Mouse (Mus musculus) ZHBTc4 (cell line): ENCODE measurements at regions not wholly inside any gene's neighbourhood (a gene's known extent, or its start where the extent isn't known, plus 50 kb on each side); places are given as distances from the start of the nearest gene placed in this dataset.

Experiments
- DNase-seq: peaks from one replicate; pipeline ENCODE4 v3.0.0-alpha.2; 2011; ENCODE audit warnings: low read depth, low spot score

DNA sequence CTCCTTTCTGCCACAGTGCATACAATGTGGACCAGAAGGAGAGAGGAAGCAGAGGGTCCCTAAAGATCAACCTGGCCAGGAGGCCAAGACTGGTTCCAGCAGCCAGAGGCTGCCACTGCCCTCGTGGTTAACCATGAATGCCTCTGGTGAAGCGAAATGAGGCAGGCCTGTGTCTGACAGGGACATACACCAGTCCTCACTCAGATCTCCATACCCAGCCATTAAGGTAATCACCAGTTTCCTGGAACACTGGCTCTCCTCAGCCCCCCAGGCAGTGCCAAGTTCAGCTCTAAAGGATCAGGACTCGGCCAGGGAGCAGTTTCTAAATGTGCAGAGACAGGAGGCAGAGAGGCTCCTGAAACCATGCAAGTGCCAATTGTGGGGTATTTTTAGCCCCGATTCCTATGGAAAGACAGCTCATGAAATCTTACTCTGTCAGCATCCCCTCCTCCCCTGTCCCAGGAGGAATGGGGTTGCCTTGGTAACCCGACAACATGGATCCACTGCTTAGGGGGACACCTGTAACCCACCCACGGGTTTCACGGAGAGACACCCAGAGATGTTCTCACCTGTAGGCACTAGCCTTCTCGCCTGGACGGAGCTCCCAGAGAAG, 103.6 kb downstream of the Ier5 start:
- no peak for DNase-seq

DNA sequence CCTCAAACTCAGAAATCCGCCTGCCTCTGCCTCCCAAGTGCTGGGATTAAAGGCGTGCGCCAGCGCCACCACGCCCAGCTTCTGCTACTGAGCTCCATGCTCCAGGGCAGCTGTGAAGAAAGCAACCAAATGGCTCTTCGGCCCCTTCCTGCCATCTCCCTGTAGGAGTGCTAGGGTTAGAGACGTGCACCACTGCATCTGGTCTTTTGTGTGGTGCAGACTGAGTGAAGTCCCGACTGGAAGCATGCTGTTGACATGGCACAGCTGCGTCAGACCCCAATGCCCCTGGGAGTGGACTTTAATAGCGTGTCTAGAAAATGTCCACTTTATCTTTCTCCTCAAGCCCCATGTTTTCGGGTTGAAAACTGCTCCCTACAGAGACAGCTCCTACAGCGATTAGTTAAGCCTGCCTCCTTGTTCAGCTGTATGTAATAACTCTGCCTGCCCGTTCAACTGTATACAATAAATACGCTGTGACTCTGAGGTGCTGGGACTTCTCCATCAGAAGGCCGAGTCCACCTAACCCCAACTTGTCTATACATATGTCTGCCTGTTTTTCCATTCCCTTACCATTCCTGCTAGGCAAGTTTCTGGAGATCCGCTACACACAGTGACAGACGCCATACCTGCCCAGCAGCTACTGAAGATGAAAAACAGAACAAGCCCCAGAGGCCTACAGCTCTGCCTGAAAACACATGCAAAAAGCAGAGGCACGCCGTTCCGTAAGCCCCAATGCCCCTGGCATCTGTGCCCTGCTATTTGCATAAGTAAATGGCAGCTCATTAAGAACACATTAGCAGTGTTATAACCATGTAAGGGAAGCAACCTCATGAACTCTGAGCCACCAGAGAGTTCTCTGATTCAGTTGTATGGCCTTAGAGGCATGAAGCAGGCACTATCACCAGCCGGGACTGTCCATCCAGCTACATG, 105.2 kb downstream of the Ier5 start:
- DNase-seq = no peak

DNA sequence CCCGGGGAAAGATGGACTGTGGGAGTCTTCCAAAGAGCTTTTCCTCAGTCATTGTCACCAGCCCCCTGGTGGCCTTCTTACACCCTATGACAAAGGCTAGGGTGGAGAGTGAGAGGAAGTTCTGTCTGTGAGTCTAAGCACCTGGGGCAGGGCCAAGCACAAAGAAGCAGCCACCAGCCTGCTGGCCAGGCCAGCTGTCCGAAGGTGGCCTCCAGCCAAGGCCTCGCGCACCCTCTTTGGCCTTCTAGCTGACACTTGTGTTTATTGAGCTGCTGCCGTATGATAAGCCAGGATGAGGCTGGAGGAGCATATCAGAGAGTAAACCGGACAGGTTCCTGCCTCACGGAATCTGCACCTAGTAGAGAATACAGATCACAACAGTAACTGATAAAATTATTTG, 99.0 kb upstream of the Cacna1e start:
- peak; percentile 29 for DNase-seq

DNA sequence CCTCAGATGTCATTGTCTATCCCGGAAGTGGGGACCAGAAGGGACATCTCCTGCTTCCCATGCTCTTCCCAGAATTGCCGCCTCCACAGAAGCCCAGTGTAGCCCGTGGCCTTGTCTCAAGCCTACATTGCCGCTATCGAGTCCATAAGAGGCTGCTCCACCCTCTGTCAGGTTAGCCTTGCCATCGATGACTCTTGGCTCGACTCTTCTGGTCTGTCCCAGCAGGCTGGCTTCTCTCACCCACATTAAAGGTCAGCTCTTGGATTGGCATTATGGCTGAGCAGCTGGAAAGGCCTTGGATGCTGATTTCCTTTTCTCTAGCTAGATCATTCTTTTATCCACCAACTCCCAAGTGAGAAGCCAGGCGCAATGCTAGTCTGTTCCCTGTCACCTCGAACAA, 98.5 kb upstream of the Cacna1e start:
- no peak for DNase-seq

DNA sequence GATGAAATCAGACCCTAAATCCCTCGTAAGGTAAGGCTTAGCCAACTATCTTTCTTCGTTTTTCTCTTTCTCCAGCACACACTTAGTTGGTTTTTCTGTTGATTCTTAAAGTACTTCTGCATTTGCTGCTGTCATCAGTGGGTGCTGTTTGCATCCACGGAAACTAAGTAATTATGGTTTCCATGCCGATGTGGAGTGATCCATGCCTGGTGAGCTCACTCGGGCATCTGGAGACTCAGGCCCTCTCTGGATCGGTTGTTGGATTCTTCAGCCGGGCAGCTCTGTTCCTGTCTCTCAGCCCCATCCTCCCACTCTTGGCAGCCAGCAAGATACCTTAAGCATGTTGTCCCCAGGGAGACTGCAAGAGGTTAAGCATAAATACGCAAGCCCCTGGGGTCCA, 97.4 kb upstream of the Cacna1e start:
- no peak for DNase-seq

DNA sequence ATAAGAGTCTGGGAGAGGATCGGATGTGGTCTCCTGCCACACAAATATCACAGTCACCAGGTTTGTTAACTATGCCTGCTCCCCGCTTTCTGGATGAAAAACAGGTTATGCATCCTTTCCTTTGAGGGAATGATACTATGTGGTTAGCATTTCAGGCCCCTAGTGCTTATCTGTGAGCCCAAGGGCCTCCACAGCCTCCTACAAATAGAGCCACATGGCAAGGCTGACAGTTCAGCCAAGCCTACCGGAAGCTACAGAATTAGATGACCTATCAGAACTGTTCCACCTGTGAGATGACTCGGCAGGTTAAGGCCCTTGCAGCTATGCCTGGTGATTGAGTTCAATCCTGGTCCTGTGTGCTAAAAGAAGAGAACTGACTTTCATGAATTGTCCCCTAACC, 91.4 kb upstream of the Cacna1e start:
- no peak for DNase-seq

DNA sequence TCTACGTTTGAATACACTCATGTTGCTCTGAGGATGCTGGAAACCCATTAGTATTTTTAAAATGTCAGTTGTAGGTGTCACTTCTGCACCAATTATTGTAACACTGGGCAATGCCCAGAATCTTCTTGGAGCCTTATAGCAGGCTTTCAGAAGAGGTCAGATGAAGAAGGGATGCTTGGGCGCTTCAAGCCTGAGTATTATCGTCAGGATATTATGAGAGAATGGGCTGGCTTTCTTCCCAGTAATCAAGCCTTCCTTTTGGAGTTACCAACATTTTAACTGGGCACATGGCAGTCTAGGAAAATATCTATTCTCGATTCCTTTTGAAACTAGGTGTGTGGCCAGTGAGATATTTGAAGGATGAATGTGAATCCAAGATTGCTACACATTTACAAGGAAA, 77.0 kb upstream of the Cacna1e start:
- no peak for DNase-seq

DNA sequence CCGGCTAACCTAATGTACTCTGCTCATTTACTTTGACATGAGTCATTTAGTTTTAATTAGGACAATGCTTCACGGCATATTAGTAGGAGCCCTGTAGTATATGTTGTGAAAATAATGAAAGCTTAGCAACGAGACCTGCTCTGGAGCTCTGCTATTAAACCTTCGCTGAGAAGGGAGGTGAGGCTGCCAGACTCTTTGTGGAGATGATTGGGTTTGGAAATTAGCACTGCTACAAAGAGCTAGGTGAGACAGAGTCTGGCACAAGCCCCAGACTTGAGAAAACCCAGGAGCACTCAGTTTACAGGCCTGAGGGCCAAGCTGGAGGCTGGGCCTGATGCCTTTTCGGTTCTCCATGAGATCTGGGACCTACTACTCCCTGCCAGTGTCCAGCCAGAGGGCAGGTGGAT, 72.3 kb upstream of the Cacna1e start:
- DNase-seq = no peak

DNA sequence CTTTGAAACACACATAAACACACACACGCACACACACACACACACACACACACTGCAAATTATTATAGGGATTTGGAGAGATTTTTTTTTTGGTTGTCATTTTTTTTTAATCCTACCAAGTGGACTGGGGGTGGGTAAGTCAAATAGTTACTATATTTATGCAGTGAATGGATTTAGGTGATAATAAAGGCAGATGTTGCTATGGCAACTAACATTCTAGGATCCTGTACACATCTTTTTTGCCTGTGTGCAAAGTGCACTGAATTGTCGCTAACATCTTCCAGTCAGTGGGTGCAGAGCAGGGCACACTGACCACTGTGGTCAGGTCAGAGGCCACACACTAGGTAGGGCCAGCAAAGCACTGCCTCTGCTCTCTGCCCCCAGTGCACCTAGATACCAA, 68.4 kb upstream of the Cacna1e start:
- no peak for DNase-seq
